Mouse (Mus musculus): ENCODE results near the gene Prss57.

DNA sequence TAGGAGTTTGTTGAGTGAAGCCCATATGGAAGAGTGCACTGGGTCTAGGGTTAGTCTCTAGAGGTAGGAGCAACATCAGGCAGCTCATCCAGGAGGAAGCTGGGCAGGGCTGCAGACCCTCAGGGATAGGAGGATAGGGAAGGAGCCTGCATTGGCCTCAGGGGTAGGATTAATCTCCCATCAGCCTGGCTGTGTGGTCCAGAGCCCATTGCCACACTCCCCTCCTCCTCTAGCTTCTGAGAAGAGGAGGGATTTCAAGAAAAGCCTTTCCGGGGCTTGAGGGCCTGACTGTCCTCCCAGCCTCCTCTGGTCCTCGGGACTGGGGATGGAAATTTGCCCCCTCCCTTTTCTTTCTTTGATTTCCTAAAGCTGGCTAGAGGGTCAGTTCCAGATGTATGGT lies 11.6 kb downstream of the Prss57 start:
- TF ChIP-seq CTCF (conservative IDR thresholded peaks at IDR 0.05; ENCODE audit: insufficient read depth, insufficient read length, low read depth, low read length): no peak
- TF ChIP-seq POLR2A (IDR thresholded peaks at IDR 0.05; ENCODE audit: low read depth, low read length): no peak
